Mouse (Mus musculus): ENCODE data around the gene Pold2. TPM values are rescaled to one million over a fixed set of nuclear protein-coding genes. Genes with fewer than 3 reads are reported as not detected.

Gene Pold2
- total RNA-seq, 2 experiments from 2014 or later = 19.0 to 23.8 TPM

DNA sequence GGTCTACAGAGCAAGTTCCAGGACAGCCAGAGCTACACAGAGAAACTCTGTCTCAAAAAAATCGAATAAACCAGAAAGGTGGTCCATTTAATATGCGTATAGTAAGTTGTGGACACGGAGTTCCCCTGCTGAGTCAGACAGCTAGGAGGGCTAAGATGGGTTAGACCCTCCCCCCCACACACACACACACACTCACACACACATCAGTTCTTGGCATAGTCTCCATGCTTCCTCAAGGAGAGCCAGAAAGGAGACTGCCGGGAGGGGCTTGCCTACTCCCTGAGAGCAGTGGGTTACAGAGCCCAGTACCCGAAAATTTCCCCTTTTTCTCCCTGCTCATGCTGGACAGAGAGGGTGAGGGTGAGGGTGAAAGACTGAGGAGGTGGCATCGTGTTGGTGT, 17.5 kb downstream of the Pold2 start:
- no peak for ATAC-seq (ENCODE audit: poor library complexity, severe bottlenecking)

DNA sequence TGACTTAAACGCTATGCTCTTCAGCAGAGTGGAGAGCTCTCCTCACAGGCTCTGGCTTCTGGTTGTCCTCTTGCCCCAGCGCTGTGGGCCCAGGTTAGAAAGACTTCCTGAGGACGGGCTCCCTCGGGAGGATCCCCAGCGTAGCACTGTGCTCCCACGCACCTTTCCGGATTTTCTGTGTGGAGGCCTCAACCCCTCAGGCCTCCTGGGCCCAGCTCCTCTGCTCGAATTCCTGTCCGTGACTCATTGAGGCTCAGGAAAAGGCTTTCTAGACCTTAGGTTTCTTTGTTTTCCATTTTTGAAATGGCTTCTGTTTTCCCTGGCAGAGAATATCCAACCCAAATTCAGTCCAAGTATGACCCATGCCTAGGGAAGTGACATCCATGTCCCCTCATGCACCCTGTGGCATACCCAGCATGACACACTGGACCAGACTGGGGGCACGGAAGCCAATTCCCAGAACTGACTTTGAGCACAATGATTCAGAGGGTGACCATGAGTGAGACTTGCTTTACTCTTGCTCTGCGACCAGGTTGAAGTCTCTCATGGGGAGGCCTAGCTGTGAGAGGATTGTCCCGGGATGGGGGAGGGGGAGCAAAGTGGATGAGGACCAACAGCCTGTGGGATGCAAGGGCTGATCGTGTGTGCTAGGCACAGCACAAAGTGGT, 18.1 kb downstream of the Pold2 start:
- ATAC-seq (ENCODE audit: poor library complexity, severe bottlenecking) = no peak

DNA sequence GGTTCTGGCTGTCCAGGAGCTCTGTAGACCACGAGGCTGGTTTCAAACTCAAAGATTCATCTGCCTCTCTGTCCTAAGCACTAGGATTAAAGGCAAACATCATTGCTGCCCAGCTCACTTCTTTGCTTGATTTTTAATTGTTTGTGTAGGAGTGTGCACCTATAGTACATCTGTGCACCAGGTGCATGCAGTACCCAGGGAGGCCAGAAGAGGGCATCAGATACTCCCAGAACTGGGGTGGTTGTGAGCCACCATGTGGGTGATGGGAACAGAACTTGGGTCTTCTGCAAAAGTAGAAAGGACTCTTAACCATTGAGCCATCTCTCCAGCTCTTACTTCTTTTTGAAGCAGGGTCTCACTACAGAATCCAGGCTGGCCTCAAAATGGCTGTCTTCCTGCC, 19.4 kb downstream of the Pold2 start:
- ATAC-seq (ENCODE audit: poor library complexity, severe bottlenecking) = no peak

DNA sequence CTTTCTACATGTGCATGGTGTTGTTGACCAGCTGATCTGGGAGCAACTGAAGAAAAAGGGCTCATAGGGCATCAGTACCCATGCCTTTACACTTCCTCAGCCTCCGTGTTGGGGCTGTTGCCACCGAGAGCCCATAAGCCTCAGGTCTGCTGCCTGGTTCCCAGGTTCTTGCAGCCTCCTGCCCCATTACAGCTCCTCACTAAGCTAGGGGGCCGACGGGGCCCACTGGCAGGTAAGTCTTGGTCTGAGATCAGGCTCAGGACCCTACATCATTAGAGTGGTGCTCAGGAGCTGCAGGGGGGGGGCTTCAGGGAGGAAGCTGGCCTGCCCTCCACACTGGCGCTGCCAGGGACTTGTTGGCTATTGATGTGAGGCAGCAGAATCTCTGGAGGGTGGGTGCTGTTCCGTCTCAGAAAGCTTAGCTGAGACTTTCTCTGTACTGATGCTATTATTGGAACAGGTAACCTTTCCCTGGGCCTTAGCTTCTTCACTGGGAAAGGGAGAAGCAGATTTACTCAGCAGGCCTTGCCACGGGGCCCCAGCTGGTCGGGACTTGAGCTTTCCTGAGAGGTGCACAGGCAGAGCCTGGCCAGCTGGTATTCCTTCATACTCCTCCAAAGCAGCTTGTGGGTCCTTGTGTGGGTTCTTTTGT, 21.5 kb downstream of the Pold2 start:
- ATAC-seq (ENCODE audit: poor library complexity, severe bottlenecking) = no peak

DNA sequence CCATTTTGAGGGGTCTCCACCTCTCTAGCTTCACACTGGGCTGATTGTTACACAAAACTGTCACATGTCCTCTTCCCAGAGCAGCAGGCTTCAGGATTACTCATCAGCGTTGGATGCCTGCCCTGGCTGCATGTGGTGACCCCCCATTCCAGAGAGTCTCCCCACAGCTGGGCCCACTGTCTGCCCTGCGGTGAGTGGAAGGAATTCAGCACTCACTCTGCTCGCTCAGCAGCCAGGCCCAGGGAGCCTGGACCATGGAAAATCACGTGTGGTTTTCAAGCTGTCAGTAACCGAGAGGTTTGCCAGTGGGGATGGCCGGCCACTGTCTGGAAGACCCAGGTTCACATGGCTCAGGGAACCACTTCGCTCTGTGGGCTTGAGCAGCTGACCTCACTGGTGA, 22.2 kb downstream of the Pold2 start:
- no peak for ATAC-seq (ENCODE audit: poor library complexity, severe bottlenecking)

DNA sequence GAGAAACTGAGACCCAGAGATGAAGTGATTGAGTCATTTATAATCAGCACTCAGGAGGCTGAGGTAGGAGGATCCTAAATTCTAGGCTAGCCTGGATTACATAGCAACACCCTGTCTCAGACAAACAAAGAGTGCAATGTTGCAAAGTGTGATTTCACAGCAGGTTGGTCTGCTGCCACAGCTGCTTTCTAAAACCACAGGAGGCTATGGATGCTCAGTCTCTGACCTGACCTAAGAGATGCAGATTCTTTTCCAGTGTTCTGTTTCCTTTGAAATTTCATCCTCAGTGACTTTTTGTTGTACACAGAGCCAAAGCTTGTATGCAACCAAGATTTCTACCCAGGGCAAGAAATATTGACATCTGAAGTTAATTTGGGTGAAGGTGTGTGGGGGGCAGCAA, 22.6 kb downstream of the Pold2 start:
- ATAC-seq (ENCODE audit: poor library complexity, severe bottlenecking) = no peak

DNA sequence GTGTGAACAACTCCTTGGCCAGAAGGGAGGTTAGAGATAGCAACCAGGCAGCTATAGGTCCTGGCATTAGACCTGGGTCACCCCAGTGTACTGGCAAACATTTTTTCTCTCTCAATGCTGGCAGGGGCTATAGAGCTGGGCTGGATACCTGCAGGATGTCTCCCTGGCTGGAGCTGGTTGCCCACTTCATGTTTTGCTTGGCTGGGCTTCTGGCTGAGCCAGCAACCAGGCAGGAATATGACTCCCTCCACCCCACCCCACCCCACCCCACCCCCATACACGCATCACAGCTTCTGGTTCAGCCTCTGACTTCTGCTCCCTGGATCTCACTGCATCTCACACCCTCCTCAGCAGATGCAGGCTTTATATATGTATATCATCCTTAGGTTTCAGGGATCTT, 25.8 kb downstream of the Pold2 start:
- ATAC-seq (ENCODE audit: poor library complexity, severe bottlenecking) = no peak

DNA sequence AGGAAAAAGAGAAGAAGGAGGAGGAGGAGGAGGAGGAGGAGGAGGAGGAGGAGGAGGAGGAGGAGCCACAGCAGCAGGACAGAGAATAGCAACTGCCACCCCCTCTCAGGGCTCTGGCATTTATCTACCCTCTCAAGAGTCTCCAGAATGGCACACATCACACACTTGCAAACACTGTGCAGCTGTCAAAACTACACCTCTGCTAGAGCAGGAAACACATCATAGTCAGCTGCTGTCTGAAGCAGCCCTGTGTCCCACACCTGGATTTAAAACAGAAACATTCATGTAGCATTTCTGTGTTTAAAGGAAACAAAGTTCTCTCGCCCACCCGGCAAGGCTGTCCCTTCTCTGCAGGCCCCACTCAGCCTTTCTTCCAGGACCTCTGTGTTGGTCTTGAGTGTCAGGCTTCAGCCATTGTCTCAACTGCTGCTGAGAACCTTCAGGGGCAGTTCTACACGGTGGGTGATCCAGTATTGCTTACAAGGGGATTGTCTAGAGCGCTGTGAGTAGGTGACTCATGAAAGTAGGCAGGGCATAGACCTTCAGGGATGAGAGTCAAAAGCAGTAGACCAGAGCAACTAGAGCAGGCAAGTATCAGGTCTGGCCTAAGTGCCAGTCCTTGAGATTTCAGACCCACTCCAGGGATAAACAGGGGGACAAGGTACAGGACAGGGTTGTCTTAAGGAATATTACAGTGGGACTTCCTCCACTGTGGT, 26.9 kb downstream of the Pold2 start:
- ATAC-seq (ENCODE audit: poor library complexity, severe bottlenecking) = no peak

DNA sequence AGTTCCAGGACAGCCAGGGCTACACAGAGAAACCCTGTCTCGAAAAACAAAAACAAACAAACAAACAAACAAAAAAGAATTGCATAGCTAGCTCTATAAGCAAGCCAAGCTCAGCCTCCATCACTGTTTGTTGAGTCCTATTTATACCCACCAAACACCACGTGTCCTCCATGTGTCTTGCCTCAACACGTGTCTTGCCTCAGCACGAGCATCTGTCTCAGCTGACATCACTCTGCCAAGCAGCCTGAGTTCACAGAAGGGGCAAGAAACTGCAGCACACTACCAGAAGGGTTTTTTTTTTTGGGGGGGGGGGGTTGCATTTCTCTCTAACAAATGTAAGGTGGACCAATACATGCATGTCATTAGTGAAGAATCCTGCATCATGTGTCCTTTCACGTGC, 27.6 kb downstream of the Pold2 start:
- no peak for ATAC-seq (ENCODE audit: poor library complexity, severe bottlenecking)

DNA sequence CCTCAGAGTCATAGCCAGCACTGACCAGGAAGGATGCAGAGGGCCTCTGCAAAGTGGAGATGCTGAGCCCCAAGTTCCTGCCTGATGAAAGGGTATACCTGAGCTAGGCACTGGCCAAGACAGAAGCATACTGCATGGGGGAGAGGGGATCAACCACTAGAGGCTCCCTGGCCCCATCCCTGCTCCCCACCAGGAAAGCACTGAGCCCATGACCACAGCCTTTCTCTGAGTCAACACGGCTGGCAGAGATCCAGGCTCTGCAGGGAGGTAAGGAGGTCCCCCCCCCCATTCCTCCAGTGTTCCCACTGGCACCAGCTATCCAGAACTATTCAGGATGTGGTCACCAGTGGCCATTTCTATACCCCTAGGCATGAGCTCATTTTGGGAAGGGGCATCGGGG, 28.8 kb downstream of the Pold2 start:
- no peak for ATAC-seq (ENCODE audit: poor library complexity, severe bottlenecking)

DNA sequence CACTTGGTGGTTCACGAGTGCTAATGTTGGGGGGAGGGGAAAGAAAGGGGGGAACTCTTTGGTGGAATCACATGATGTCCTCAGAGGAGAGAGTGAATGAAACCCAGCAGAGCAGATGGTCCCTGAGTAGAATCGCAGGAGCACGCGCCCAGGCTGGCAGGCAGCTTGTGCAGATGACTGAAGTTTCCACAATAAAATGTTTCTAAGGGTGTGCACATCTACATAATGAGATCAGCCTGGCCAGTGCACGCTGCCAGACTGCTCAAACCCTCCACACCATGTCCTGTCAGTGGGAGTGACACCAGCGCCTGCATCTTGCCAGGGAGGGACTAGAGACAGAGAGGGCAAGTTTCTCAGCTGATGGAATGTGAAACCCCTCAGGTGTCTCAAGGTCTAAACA, 29.4 kb downstream of the Pold2 start:
- no peak for ATAC-seq (ENCODE audit: poor library complexity, severe bottlenecking)

DNA sequence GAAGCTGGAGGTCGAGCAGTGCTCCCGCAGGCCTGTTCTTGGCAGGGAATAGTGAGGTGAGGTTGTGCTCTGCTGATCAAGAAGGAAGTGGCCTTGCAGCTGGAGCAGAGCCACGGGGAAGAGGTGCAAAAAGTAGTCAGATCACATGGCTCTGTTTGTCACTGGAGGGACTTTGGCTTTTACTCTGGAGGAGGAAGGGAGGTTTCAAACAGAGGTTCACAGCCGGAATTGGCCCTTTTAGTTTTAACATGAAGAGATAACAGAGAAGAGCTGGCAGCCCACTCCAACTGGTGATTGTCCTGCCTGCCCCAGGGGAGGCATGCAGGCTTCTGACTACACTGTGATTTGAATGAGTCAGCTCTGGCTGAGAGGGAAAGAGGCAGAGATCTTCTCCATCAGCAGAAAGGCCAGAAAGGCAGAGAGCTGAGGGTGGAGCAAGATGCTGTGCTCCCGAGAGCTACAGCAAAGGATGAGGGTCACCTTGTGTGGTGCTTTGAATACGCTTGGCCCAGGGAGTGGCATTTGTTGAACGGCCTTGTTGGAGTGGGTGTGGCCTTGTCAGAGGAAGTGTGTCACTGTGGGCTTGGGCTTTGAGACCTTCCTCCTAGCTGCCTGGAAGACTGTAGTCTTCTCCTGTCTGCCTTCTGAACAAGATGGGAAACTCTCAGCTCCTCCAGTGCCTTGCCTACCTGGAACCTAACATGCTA, 31.3 kb downstream of the Pold2 start:
- ATAC-seq (ENCODE audit: poor library complexity, severe bottlenecking) = no peak

DNA sequence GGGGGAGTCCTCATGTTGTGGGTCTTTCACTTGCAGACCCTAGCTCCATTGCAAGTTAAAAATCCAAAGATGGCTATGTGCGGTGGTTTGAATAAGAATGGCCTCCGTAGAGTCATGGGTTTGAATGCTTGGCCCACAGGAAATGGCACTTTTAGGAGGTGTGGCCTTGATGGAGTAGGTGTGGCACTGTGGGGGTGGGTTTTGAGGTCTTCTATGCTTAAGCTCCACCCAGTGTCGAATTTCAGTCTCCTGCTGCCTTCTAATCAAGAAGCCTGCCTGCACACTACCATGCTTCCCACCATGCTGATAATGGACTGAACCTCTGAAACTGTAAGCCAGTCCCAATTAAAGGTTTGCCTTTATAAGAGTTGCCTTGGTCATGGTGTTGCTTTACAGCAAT, 35.0 kb downstream of the Pold2 start:
- no peak for ATAC-seq (ENCODE audit: poor library complexity, severe bottlenecking)

DNA sequence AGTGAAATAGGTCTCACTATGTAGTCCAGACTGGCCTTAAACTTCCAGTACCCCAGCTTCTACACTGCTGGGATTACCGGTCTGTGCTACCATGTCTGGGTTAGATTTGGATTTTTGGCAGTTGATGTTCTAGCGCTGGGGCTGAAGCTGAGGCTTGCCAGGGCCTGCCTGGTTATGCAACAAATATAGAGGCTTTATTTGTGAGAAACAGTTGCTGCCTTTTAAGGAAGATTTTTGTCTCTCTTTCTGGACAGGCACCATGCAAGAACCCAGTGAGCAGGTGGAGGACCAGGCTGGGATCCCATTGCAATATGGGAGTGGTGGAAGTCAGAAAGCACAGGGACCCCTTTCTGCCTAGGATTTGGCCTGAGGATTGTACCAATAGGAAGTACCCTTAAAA, 36.3 kb downstream of the Pold2 start:
- no peak for ATAC-seq (ENCODE audit: poor library complexity, severe bottlenecking)

DNA sequence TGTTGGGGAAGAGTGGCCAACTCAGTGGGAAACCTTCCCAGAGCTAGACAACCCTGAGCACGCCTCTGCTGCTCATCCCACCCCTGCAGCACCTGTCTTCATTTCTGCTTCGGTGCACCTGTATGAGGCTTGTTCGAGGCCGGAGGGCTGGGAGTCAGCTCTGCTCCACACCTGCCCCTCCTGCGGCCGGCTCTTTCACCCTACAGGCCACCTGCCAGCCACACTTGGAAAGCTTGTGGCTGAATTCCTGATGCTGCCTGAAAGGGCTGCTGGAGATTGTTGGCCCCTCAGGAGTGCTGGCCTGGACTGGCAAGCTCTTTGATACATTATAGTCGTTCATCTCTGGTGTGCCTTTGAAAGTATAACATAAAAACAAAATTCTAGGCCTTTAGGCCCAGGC, 37.7 kb downstream of the Pold2 start:
- ATAC-seq (ENCODE audit: poor library complexity, severe bottlenecking) = no peak

DNA sequence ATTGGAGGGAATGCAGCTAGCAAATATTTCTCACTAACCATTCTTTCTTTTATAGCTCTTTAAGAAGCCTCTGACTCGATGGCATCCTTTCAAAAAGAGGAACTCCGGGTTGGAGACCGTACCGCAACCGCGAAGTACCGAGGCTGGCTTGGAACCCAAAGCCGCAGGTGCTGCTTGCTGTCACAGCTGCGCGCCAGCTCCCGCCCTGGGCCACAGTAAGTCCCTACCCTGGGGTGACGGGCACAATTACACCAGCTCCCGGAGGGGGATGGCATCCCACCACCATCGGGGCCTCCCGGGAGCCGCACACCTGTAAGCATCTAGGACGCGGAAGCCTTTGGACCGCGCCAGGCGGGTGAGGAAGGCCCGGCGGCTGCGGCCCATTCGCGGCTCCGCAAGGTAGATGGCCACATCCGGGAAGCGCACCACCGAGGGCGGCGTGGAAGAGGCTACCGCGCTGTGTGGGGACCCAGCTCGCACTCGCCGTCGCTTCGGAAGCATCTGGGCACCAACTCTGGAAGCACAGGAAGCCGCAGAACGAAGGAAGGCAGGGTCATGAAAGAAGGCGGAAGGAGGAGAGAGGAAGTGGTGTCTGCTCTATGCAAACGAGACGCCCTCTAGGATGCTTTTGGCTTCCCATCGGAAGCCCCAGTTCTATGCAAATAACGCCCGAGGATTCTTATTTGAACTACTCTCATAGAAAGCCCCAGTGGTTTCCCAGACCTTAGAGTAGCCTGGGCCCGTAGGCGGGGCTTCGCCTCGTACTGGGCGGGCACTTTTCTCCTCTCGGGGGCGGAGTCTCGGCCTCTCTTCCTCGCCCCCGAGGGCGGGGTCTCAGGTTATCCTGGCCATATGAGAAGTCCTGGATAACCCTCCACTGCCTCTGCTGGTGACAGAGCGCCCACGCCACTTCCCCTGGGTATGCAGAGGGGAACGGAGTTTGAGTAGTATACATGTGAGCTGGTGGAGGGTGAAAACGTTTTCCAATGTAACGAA, 40.5 kb downstream of the Pold2 start, which contains the start of gene Polm:
Gene Polm (minus strand): TSS at position 766 of the 996 bp plus-strand sequence.
- peak; percentile 94 for ATAC-seq (ENCODE audit: poor library complexity, severe bottlenecking)

DNA sequence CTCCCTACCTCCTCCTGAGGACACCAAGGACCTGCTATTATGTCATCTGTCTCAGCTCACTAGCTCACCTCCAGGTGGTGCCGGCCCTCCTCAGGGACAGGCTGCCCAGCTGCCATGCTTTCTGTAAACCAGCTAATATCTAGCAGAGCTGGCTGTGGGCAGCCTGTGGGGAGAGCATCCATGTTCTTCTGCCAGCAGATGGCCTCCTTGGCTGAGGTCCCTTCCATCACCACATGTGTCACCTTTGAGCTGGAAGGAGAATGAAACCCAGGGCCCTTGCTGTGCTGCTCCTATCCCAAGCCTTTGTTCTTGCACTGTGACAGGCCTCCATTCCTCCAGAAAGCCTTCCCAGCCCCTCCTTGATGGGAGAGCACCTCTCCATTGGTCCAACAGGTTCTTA, 42.0 kb downstream of the Pold2 start:
- ATAC-seq (ENCODE audit: poor library complexity, severe bottlenecking) = no peak

DNA sequence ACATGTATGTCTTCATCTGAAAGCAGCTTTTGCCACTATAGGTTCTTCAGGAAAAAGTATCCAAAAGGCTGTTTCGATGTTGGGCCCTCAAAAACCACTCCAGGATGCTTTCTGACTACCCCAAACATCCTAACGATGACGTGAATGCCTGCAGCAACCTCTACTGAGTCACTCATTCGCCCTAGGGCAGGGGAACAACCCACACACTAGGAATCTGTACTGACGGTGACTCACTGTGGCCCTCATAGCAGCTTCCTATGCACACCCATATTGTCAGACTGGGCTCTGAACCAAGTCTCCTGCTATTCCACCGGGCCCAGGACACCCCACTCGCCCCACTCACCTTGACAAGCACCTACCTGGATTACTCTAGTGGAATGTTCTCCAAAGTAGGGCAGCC, 43.0 kb downstream of the Pold2 start:
- ATAC-seq (ENCODE audit: poor library complexity, severe bottlenecking) = no peak

DNA sequence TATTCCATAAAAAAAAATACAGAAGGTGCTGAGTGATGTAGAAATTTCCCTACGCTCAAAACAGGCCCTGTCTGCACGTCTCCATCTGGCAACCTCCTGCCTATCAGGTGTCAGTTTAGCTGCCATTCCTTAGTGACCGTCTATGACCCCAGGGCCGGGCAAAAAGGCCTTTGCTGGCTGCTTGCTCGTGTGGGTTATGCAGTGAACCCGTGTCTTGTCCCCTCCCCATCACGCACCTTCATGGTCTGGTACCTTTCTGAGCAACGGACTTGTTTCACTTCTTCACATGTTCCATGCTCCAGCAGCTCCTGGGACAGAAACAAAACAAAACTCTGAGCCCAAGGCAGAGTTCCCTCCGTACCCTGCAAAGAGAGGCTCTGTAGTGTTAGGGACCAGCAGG, 43.6 kb downstream of the Pold2 start:
- ATAC-seq (ENCODE audit: poor library complexity, severe bottlenecking) = no peak

DNA sequence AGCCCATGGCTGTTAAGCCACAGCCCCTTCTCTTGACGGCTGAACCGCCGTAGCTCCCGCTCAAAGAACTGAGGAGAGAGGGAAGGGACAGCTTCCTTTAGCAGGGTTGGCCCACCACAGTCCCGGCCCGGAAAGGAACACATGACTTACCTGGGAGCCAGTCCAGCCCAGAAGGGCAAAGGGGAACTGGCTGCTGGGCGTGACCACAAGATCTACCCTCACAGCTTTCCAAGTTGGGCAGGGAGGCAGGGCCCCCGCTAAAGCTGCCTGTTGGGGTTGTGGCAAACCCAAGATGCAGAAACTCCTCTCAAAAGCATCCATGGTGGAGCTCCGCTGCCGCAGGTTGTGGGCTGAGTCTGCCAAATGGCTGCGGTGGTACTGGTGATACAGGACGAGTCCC, 48.8 kb downstream of the Pold2 start:
- peak; percentile 82 for ATAC-seq (ENCODE audit: poor library complexity, severe bottlenecking)
